Mouse (Mus musculus) left cerebral cortex, adult 11 months (tissue): ENCODE data around the gene Cep170.
"Not testable (repeated sequence)": the region's sequence is repeated elsewhere in the genome, so short reads cannot be mapped to it uniquely, and the experiment has no call there.

ENCODE experiments used
- DNase-seq: peaks from one replicate; pipeline ENCODE4 v3.0.0; 2022; ENCODE audit warnings: low spot score

Cep170 gene

GRCm38 (mm10) chr1:176814036-176814420 is at the start of gene Cep170:
Gene Cep170 (minus strand): TSS chr1:176814067.
- DNase-seq: peak; percentile 92

GRCm38 (mm10) chr1:176861981-176862644 is 48.2 kb upstream of the Cep170 start:
- DNase-seq: peak; percentile 58

GRCm38 (mm10) chr1:176852813-176853590 is 39.1 kb upstream of the Cep170 start:
- DNase-seq: no peak

GRCm38 (mm10) chr1:176851401-176851800 is 37.5 kb upstream of the Cep170 start:
- DNase-seq: no peak

- no peak for DNase-seq
These were observed 35.5 kb upstream of the Cep170 start for GRCm38 (mm10) chr1:176849377-176849776.

GRCm38 (mm10) chr1:176848613-176849290 is 34.9 kb upstream of the Cep170 start:
- no peak for DNase-seq

- DNase-seq: no peak
These were observed 33.4 kb upstream of the Cep170 start for GRCm38 (mm10) chr1:176847118-176847859.

- no peak for DNase-seq
These were observed 31.5 kb upstream of the Cep170 start for GRCm38 (mm10) chr1:176845082-176845977.

- DNase-seq: not testable (repeated sequence)
These were observed 22.7 kb upstream of the Cep170 start for GRCm38 (mm10) chr1:176836562-176836961.

- DNase-seq: no peak
These were observed 21.8 kb upstream of the Cep170 start for GRCm38 (mm10) chr1:176835501-176836294.

- DNase-seq: no peak
These were observed 21.0 kb upstream of the Cep170 start for GRCm38 (mm10) chr1:176834880-176835279.

- no peak for DNase-seq
These were observed 20.1 kb upstream of the Cep170 start for GRCm38 (mm10) chr1:176833948-176834347.

GRCm38 (mm10) chr1:176833257-176833656 is 19.4 kb upstream of the Cep170 start:
- no peak for DNase-seq

- no peak for DNase-seq
These were observed 18.7 kb upstream of the Cep170 start for GRCm38 (mm10) chr1:176832607-176833006.

- no peak for DNase-seq
These were observed 18.2 kb upstream of the Cep170 start for GRCm38 (mm10) chr1:176832071-176832470.

GRCm38 (mm10) chr1:176828666-176829065 is 14.8 kb upstream of the Cep170 start:
- DNase-seq: no peak

- no peak for DNase-seq
These were observed 14.1 kb upstream of the Cep170 start for GRCm38 (mm10) chr1:176827945-176828485.

- DNase-seq: no peak
These were observed 13.5 kb upstream of the Cep170 start for GRCm38 (mm10) chr1:176827365-176827764.

- DNase-seq: no peak
These were observed 13.1 kb upstream of the Cep170 start for GRCm38 (mm10) chr1:176826931-176827330.

- DNase-seq: no peak
These were observed 12.3 kb upstream of the Cep170 start for GRCm38 (mm10) chr1:176826186-176826585.
